Mouse (Mus musculus) gastrocnemius, adult 8-10 months (tissue): ENCODE measurements around the gene Ptgir. TPM values are rescaled to one million over a fixed set of nuclear protein-coding genes. Genes with fewer than 3 reads are reported as not detected.
A peak's percentile ranks its signal among the peaks of the same experiment; 100 is the strongest.

Experiments used
- DNase-seq, 2 experiments: peaks; one replicate each; pipeline ENCODE4 v3.0.0; 2022; ENCODE audit warnings: low spot score in 2 of 2
- total RNA-seq, 4 experiments: library from RNA; stranded (reverse); gene quantifications; 2 replicates each; pipeline ENCODE4 v1.2.4; 2022

Ptgir gene
- total RNA-seq, 4 experiments from 2014 or later = 0.62 to 0.97 (median 0.93) TPM

DNA sequence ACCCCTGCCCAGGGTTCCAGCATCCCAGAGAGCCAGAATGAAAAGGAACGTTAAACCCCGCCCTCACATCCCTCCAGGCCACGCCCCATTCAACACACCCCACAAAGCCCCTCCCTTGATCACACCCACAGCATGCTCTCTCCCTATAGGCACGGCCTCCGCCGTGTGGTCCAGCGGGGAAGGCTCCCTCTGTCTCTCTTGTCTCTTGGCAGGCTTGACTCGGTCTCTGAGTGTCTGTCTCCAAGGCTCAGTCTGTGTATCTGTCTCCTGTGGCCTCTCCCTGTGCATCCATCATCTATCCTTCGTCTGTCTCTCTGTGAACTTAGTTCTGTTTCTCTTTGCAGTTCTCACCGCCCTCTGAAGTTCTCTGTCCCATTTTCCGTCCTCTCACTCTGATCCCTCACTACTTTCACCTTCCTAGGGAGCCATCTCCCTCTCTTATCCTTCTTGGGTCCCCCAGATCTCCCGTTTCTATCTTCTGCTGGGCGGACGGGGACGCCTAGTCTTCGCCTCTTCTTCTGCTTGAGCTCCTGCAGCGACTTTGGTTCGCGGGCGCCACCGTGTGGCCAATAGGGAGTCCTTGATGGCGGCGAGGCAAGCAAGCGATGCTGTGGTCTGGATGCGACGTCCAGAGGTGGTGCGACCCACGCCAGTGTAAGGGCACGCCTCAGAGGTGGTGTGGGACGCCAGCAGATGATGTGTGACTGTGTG is 14.5 kb upstream of the Ptgir start, which contains the start of gene Gng8:
Gng8 (plus strand) TSS at position 146 of the 711 bp plus-strand sequence.
- DNase-seq = peak; percentile 76 to 82

- DNase-seq = no peak
These were observed 13.9 kb upstream of the Ptgir start for GRCm38 (mm10) chr7:16892352-16892730.

DNA sequence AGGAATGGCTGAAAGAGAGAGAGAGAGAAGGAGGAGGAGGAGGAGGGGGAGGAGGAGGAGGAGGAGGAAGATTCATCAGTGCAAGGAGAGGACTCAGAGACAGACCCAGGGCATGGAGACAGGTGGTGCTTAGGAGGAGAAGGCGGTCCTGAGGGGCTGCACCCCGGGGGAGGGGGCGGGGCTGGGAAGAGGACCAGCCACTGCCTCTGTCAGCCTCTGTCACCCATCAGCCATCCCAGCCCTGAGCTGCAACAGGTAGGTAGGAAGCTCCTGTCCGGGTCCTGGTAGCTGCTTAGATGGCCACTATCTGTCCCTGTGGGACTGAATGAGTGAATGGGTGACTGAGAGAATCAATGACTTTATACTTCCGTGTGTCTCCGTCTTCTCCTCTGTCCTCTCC is 12.7 kb upstream of the Ptgir start:
- DNase-seq = no peak

GRCm38 (mm10) chr7:16894279-16894678 is 12.0 kb upstream of the Ptgir start:
- no peak for DNase-seq

GRCm38 (mm10) chr7:16895000-16895399 is 11.3 kb upstream of the Ptgir start:
- DNase-seq = peak; percentile 59 to 65

DNA sequence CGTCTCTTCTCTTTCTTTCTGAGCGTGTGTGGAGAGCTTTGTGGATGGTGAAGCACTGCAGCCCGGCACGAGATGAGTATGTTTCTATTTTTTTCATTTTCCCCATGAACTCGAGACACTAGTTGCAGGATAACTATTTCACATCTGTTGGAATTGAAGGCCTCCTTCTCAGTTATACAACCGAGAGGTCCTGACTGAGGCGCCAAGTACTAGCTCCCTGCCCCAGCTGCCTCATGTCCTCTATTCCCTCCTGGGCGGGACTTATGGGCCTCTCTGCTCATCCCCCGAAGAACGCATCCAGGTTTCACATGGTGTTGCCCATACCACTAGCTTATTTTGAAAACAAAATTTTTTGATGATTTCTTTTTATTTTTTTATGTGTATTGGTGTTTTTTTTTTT is 10.8 kb upstream of the Ptgir start:
- DNase-seq = no peak

DNA sequence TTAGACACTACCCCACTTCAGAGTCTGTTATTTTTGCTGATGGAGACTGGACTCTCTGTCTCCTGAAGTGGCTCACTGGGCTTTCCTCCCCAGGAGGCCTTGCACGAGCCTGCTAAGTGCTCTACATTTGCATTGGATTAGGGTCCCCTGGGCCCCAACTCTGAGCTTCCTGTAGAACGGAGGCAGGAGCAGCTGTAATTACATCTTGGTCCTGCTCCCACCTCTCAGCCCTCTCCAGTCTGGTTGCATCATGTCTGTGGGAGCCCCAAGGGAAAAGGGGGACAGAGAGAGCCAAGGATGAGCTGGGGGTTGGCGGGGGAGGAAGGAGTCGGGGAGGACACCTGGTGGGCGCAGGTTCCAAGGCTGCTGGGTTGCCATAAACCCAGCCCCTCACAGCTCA is 5.8 kb upstream of the Ptgir start:
- no peak for DNase-seq

DNA sequence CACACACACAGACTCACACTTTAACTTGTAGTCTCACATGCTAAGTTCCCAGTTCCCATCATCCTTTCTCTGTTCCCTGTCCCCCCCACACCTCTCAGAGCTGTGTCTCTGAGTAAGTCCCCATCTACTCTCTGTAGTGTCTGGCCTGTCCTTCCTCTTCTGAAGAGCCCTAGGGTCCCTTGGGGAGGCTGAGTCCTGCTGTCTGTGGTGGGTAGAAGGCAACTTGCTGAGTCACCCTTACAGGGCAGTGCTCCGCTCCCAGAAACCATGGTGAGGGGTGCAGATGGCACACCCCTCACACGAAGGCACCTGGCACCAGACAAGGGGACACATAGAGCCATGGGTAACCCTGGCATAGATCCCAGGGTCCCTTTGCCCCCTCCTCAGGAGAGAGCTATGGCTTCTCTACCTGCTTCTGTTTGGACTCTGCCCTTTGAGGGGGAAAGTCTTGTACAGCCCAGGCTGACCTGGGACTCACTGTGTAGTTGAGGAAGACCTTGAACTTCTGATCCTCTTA is 2.8 kb upstream of the Ptgir start:
- no peak for DNase-seq

DNA sequence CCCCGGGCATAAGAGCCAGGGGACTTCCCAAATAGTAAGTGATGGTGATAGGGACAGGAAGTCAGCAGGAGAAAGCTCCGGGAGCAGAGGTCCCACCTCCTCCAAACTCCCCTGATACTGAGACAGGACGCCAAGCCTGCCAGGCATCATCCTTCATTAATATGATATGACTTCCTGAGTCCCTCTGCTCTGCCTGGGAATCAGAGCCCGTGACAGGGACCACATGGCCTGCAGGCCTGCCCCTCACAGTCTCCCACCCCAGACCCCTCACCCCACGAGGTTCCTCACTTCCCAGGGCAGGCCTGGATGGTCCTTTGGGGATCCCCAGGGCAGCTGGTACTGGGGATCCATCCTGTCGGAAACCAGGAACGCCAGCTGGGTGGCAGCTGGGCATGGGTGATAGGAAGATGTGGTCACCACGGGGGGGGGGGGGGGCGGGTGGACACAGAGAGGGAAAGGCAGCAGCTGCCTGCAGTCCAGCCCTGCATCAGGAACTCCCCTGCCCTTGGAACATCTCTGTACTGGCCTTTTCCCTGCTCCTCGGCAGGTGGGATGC is 2.1 kb upstream of the Ptgir start:
- DNase-seq = no peak

DNA sequence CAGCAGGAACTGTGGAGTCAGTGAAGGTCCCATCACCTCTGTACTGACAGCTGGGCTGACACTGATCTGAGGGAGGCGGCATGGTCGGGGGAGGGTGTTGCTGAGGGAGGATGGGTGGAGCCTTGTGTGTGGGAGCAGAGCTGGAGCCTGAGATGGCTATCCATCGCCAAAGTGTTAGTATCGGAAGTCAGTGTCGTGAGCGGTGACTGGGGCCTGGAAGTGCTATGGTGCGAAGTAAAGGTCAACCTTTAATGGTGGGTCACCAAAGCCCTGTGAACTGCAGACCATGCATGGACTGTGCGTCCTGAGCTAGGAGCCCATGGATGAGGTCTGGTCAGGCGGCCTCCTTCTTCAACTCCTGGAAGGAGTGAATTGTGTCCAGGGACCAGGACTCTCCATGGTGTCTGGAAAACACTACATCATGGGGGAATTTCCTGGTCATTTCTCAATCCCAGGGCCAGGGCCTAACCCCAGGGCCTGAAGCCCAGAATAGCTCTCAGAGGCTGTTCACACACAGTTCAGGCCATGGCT is 734 bp upstream of the Ptgir start:
- peak in 1 of 2 experiments; percentile 51 for DNase-seq

- DNase-seq = no peak
These were observed 734 bp downstream of the Ptgir start for GRCm38 (mm10) chr7:16906889-16907559.

DNA sequence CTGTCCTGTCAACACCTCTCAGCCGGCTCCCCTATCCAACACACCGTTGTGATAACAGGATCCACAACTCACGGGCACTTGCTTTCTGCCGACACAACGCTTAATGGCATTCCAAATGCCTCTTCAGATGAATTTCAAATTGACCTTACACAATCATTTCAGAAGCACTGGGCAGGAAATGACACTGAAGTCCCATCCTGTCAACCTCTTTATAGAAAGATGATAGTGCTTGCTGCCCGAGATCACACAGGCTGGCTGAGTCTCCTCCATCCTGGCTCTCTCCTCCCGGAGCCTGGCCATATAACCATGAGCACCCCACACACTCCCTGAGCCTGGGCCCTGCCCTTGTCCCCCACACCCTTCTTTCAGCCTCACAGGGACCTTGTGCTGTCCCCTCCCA is 1.6 kb downstream of the Ptgir start:
- no peak for DNase-seq

- DNase-seq = no peak
These were observed 2.1 kb downstream of the Ptgir start for GRCm38 (mm10) chr7:16908367-16908766.

DNA sequence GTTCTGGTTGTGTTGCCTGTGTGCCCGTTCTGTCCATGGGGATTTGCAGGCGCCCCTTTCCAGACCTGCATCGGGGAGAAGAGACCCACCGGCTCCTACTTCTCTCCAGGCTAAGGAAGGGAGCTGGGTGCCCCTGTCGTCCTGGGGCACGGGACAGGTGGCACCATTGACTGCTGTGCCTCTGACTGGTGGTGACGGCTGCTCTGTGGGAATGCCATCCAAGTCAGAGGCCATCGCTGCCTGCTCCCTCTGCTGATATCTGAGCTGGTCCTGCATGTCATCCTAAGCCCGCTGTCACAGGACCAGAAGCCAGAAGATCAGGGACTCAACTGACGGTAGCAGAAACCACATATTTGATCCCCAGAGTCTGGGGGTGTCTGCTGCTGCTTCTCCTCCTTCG is 2.6 kb downstream of the Ptgir start:
- DNase-seq = no peak

DNA sequence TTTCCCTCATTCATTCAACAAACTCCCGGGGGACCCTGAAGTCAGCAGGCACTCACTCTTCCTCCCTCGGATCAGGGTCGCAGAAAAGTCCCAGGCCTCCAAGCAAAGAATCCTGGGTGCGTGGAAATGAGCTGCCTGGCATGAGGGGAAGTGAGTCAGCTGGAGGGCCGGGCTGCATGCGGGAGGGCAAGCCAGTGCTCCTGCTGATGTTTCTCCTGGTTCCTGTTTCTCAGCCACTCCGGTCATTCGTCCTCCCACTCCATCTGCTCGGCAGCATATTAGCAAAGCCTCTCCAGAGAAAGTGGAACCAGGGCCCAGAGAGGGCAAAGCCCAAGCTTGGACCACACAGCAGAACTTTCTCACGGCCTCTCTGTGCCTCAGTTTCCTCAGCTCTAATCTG is 3.6 kb downstream of the Ptgir start:
- no peak for DNase-seq

- no peak for DNase-seq
These were observed 5.6 kb downstream of the Ptgir start for GRCm38 (mm10) chr7:16911904-16912303.

GRCm38 (mm10) chr7:16912360-16912759 is 6.1 kb downstream of the Ptgir start:
- DNase-seq = peak; percentile 49 to 63

DNA sequence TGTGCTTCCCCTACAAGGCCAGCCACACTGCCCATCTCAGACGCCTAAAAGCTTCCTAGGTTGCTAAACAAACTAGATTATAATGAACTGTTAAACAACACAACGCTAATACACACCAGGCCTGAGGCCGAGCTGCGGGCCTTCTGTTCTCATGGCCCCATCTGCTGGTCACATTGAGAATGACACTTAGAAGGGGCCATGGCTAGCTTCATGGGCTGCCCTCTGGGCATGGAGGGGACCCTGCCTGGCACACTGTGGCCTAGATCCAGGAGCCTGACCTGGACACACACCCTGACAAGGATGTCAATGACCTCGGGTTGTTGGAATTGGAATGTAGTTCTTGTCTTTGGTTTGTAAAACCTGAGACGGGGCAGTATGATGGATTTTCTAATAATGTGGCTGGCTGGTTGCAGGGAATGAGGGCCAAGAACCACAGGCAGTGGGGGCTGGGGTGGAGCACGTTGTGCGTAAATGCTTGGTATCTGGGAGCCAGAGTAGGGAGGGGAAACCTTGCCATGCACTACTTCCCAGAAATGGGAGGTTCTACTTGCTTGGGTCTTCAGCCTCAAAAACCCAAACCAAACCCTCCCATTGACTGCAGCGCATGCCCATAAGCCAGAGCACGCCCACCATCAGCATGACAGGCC is 7.6 kb downstream of the Ptgir start:
- peak; percentile 57 to 58 for DNase-seq

DNA sequence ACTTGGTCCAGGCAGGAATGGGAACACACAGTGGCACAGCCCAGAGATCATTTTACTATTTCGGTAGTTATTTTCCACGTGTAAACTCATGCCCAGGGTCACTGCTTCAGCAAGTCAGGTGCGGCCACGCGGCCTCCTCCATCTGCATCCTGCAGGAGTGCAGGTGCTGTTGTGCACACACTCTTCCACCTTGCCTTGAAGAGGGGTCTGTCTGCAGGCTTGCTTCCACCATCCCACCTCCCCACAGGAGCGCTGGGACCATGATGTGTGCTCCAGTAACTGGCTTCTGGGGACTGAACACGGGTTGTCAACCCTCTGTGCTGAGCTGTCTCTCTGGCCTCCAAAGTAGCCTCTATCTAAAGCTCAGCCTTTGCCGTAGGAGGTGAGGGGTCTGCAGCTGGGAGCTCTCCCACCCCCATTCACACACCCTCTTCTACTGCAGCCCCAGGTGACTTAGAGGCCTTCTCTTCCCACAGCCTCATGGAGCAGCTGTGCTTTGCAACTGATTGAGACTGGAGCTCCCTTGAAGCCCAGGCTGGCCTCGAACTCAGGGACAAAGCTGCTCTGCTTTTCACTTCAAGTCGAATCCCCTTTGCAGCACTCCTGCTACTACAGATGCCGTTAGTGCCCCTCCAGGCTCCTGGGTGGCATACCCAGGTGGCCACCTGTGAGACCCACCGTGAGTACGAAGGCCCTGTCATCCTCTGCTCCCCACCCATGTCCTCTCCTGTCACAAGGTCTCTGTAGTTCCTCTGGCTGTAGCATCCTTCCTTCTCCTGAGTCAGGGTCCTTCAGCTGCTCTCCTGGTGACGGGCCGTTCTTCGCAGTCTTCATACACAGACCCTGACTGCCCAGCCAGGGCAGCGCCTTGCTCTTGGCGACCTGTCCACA is 8.4 kb downstream of the Ptgir start:
- no peak for DNase-seq

- DNase-seq = no peak
These were observed 9.4 kb downstream of the Ptgir start for GRCm38 (mm10) chr7:16915461-16916340.
